Mouse (Mus musculus): ENCODE data around the gene Lsm12. TPM values are rescaled to one million over a fixed set of nuclear protein-coding genes. Genes with fewer than 3 reads are reported as not detected.

Gene Lsm12
- polyA plus RNA-seq, 1 experiment from 2014 or later = 79.9 TPM

GRCm38 (mm10) chr11:102189461-102190436, 4.7 kb upstream of the Lsm12 start, which contains the start of gene G6pc3:
Gene G6pc3, plus strand, starts transcription at chr11:102189620.
- Histone ChIP-seq H3K4me1 (ENCODE audit: insufficient read depth, low read depth, low read length) (no peaks in the 10 kb centered on the region), H3K9me3 (ENCODE audit: low read length) (no peaks in the 10 kb centered on the region), H3K36me3 (ENCODE audit: insufficient read depth, low read length) (no peaks in the 10 kb centered on the region), H3K27ac (ENCODE audit: low read length) (0 out of 2 replicates have a peak within 1 kb of the TSS, but pooled peaks have one; percentile 11), H3K27me3 (replicated peaks; ENCODE audit: insufficient read depth, low read length) (no peaks in the 10 kb centered on the region), H3K4me3 (ENCODE audit: low read depth, low read length) (peak within 1 kb of the TSS; percentile 55), H3K4me2 (replicated peaks; ENCODE audit: low read depth, low read length) (peak within 1 kb of the TSS; percentile 78), H3K9ac (replicated peaks; ENCODE audit: low read depth) (peak within 1 kb of the TSS; percentile 24; the same call in 1 of the 2 replicates)
- peak; percentile 26; the same call in 1 of the 2 replicates for TF ChIP-seq EP300 (IDR thresholded peaks at IDR 0.05)
- TF ChIP-seq CTCF (IDR thresholded peaks at IDR 0.05) = no peak
- 2% methylated on average over 49 of the region's 50 CpGs for WGBS
- ATAC-seq = peak; percentile 85
- DNase-seq (ENCODE audit: low spot score) = peak; percentile 95

- Histone ChIP-seq H3K36me3 (ENCODE audit: insufficient read depth, low read length) (no peaks in the 10 kb centered on the region), H3K4me3 (ENCODE audit: low read depth, low read length) (peak overlapping the region; percentile 55), H3K27ac (ENCODE audit: low read length) (0 out of 2 replicates have a peak overlapping the region, but pooled peaks have one; percentile 11), H3K4me1 (ENCODE audit: insufficient read depth, low read depth, low read length) (no peaks in the 10 kb centered on the region), H3K9ac (replicated peaks; ENCODE audit: low read depth) (0 out of 2 replicates have a peak overlapping the region, but pooled peaks have one; percentile 24), H3K4me2 (replicated peaks; ENCODE audit: low read depth, low read length) (peak overlapping the region; percentile 78), H3K27me3 (replicated peaks; ENCODE audit: insufficient read depth, low read length) (no peaks in the 10 kb centered on the region), H3K9me3 (ENCODE audit: low read length) (no peaks in the 10 kb centered on the region)
- no peak for TF ChIP-seq EP300 (IDR thresholded peaks at IDR 0.05)
- no peak for TF ChIP-seq CTCF (IDR thresholded peaks at IDR 0.05)
- ATAC-seq = no peak
- WGBS = 57% methylated on average over 6 of the region's 6 CpGs
- peak; percentile 3 for DNase-seq (ENCODE audit: low spot score)
Observed at GRCm38 (mm10) chr11:102188980-102189379, 3.9 kb upstream of the Lsm12 start.

GRCm38 (mm10) chr11:102186235-102186634, 1.1 kb upstream of the Lsm12 start:
- TF ChIP-seq EP300 (IDR thresholded peaks at IDR 0.05) (no peak), CTCF (IDR thresholded peaks at IDR 0.05) (no peak)
- Histone ChIP-seq H3K36me3 (ENCODE audit: insufficient read depth, low read length) (no peaks in the 10 kb centered on the region), H3K27ac (ENCODE audit: low read length) (no peak overlapping the region), H3K9ac (replicated peaks; ENCODE audit: low read depth) (no peak overlapping the region), H3K4me2 (replicated peaks; ENCODE audit: low read depth, low read length) (no peak overlapping the region), H3K4me3 (ENCODE audit: low read depth, low read length) (no peak overlapping the region), H3K4me1 (ENCODE audit: insufficient read depth, low read depth, low read length) (no peaks in the 10 kb centered on the region), H3K9me3 (ENCODE audit: low read length) (no peaks in the 10 kb centered on the region), H3K27me3 (replicated peaks; ENCODE audit: insufficient read depth, low read length) (no peaks in the 10 kb centered on the region)
- ATAC-seq = no peak
- no peak for DNase-seq (ENCODE audit: low spot score)
- 46% methylated on average over 1 of the region's 1 CpGs for WGBS

GRCm38 (mm10) chr11:102185677-102186076, 581 bp upstream of the Lsm12 start:
- DNase-seq (ENCODE audit: low spot score) (no peak), ATAC-seq (no peak)
- Histone ChIP-seq H3K4me3 (ENCODE audit: low read depth, low read length) (peak overlapping the region; percentile 84; the same call in 1 of the 2 replicates), H3K4me1 (ENCODE audit: insufficient read depth, low read depth, low read length) (no peaks in the 10 kb centered on the region), H3K4me2 (replicated peaks; ENCODE audit: low read depth, low read length) (peak overlapping the region; percentile 84), H3K27ac (ENCODE audit: low read length) (peak overlapping the region; percentile 91; the same call in 1 of the 2 replicates), H3K27me3 (replicated peaks; ENCODE audit: insufficient read depth, low read length) (no peaks in the 10 kb centered on the region), H3K36me3 (ENCODE audit: insufficient read depth, low read length) (no peaks in the 10 kb centered on the region), H3K9ac (replicated peaks; ENCODE audit: low read depth) (no peak overlapping the region), H3K9me3 (ENCODE audit: low read length) (no peaks in the 10 kb centered on the region)
- TF ChIP-seq EP300 (IDR thresholded peaks at IDR 0.05) (no peak), CTCF (IDR thresholded peaks at IDR 0.05) (no peak)
- 35% methylated on average over 3 of the region's 3 CpGs for WGBS

GRCm38 (mm10) chr11:102184253-102184645, 847 bp downstream of the Lsm12 start:
- peak overlapping the region; percentile 84 for H3K4me3 ChIP-seq (ENCODE audit: low read depth, low read length)
- no peaks in the 10 kb centered on the region for H3K27me3 ChIP-seq (replicated peaks; ENCODE audit: insufficient read depth, low read length)
- H3K36me3 ChIP-seq (ENCODE audit: insufficient read depth, low read length) = no peaks in the 10 kb centered on the region
- H3K4me1 ChIP-seq (ENCODE audit: insufficient read depth, low read depth, low read length) = no peaks in the 10 kb centered on the region
- TF ChIP-seq CTCF (IDR thresholded peaks at IDR 0.05) (no peak), EP300 (IDR thresholded peaks at IDR 0.05) (no peak)
- no peaks in the 10 kb centered on the region for H3K9me3 ChIP-seq (ENCODE audit: low read length)
- peak overlapping the region; percentile 84 for H3K4me2 ChIP-seq (replicated peaks; ENCODE audit: low read depth, low read length)
- WGBS = under 1% methylated on average over 7 of the region's 7 CpGs
- H3K27ac ChIP-seq (ENCODE audit: low read length) = peak overlapping the region; percentile 91
- ATAC-seq (no peak), DNase-seq (ENCODE audit: low spot score) (peak; percentile 26)
- peak overlapping the region; percentile 87 for H3K9ac ChIP-seq (replicated peaks; ENCODE audit: low read depth)

- H3K27ac ChIP-seq (ENCODE audit: low read length) = no peak overlapping the region
- TF ChIP-seq CTCF (IDR thresholded peaks at IDR 0.05) = no peak
- TF ChIP-seq EP300 (IDR thresholded peaks at IDR 0.05) = no peak
- no peak for ATAC-seq
- peaks cover 3% of the 10 kb centered on the region; the same call in 1 of the 2 replicates for H3K36me3 ChIP-seq (ENCODE audit: insufficient read depth, low read length)
- no peaks in the 10 kb centered on the region for H3K9me3 ChIP-seq (ENCODE audit: low read length)
- H3K27me3 ChIP-seq (replicated peaks; ENCODE audit: insufficient read depth, low read length) = no peaks in the 10 kb centered on the region
- DNase-seq (ENCODE audit: low spot score) = peak; percentile 4
- H3K4me1 ChIP-seq (ENCODE audit: insufficient read depth, low read depth, low read length) = no peaks in the 10 kb centered on the region
- no peak overlapping the region for H3K4me3 ChIP-seq (ENCODE audit: low read depth, low read length)
- no peak overlapping the region for H3K9ac ChIP-seq (replicated peaks; ENCODE audit: low read depth)
- H3K4me2 ChIP-seq (replicated peaks; ENCODE audit: low read depth, low read length) = no peak overlapping the region
Observed at GRCm38 (mm10) chr11:102179836-102180235, 5.3 kb downstream of the Lsm12 start.

Measured in lung, postnatal 0 days (tissue).